In genomic region chr2:128388883-128389470, GRCm38 (mm10) we compare ENCODE assay signal across 12 mouse cellular contexts.
A peak's percentile ranks its signal among the peaks of the same experiment; 100 is the strongest.
DNase-seq lines count a peak whose midpoint lies in the region; ATAC-seq and TF ChIP-seq lines count a peak whose summit lies in the region.
"Had no signal": no experiment of that assay in that cellular context is flagged by ENCODE, and none has a peak within 500 bp of the region (broad histone marks: within the 10 kb centered on the region; RNA-seq: fewer than 3 reads in every experiment).

No protein-coding gene starts in this region.

- no peaks in the 10 kb centered on the region for H3K9me3 ChIP-seq in heart, embryonic 12.5 days (replicated peaks)
- H3K9me3 ChIP-seq in lung, embryonic 14.5 days (ENCODE audit: low read depth, low read length), result no peaks in the 10 kb centered on the region
- no peaks in the 10 kb centered on the region for H3K9me3 ChIP-seq in intestine, postnatal 0 days (ENCODE audit: control insufficient read depth)
- H3K9me3 ChIP-seq: heart, embryonic 15.5 days had no signal

- H3K9ac ChIP-seq in heart, embryonic 12.5 days, result no peak overlapping the region
- no peak overlapping the region for H3K9ac ChIP-seq in lung, embryonic 14.5 days
- H3K9ac ChIP-seq in intestine, postnatal 0 days (ENCODE audit: low read depth, low read length), result no peak overlapping the region
- H3K9ac ChIP-seq: heart, embryonic 15.5 days had no signal

- WGBS in heart, embryonic 12.5 days, result 33% methylated on average over 7 of the region's 7 CpGs
- 15% methylated on average over 7 of the region's 7 CpGs for WGBS in lung, embryonic 14.5 days
- 42% methylated on average over 7 of the region's 7 CpGs for WGBS in intestine, postnatal 0 days

- ATAC-seq in heart, embryonic 12.5 days (ENCODE audit: insufficient number of reproducible peaks, low FRiP score), result no peak
- peak; percentile 53; the same call in 1 of the 2 replicates for ATAC-seq in lung, embryonic 14.5 days (ENCODE audit: insufficient read depth)
- ATAC-seq in intestine, postnatal 0 days, result no peak
- ATAC-seq: hindbrain, embryonic 16.5 days had no signal

- H3K36me3 ChIP-seq in heart, embryonic 12.5 days, result no peaks in the 10 kb centered on the region
- no peaks in the 10 kb centered on the region for H3K36me3 ChIP-seq in lung, embryonic 14.5 days (ENCODE audit: insufficient read depth)
- no peaks in the 10 kb centered on the region for H3K36me3 ChIP-seq in intestine, postnatal 0 days (ENCODE audit: control insufficient read depth, insufficient read depth)
- H3K36me3 ChIP-seq: heart, embryonic 15.5 days had no signal

- DNase-seq in heart, postnatal 4 days, result peak; percentile 53
- peak; percentile 89 for DNase-seq in lung, embryonic 14.5 days
- DNase-seq in lung, postnatal 36 days, result no peak
- DNase-seq in 3T3-L1 (ENCODE audit: low read depth, low spot score) (peak; percentile 61), adipocyte (ENCODE audit: low spot score) (peak; percentile 40)
- no peak for DNase-seq in layer of hippocampus, adult 9-11 months
- DNase-seq: cerebellum, adult 18-20 months; embryo, embryonic 11 days had no signal

- no peak overlapping the region for H3K4me2 ChIP-seq in heart, embryonic 12.5 days
- H3K4me2 ChIP-seq in lung, embryonic 14.5 days, result peak overlapping the region; percentile 25; the same call in 1 of the 2 replicates
- H3K4me2 ChIP-seq in intestine, postnatal 0 days (replicated peaks; ENCODE audit: low read depth), result no peak overlapping the region
- H3K4me2 ChIP-seq: heart, embryonic 15.5 days had no signal

- H3K27ac ChIP-seq in heart, embryonic 12.5 days (ENCODE audit: poor library complexity, severe bottlenecking), result no peak overlapping the region
- H3K27ac ChIP-seq in lung, embryonic 14.5 days (ENCODE audit: low read depth), result peak overlapping the region; percentile 75; the same call in 1 of the 2 replicates
- H3K27ac ChIP-seq in intestine, postnatal 0 days (ENCODE audit: low read depth, low read length), result no peak overlapping the region
- H3K27ac ChIP-seq: heart, embryonic 15.5 days had no signal

- H3K27me3 ChIP-seq in heart, embryonic 12.5 days (replicated peaks), result no peaks in the 10 kb centered on the region
- no peaks in the 10 kb centered on the region for H3K27me3 ChIP-seq in lung, embryonic 14.5 days (ENCODE audit: insufficient read depth, low read length)
- no peaks in the 10 kb centered on the region for H3K27me3 ChIP-seq in intestine, postnatal 0 days (replicated peaks; ENCODE audit: control insufficient read depth, insufficient read depth, low read length)
- H3K27me3 ChIP-seq: heart, embryonic 15.5 days had no signal

- no peak for TF ChIP-seq CTCF in lung, embryonic 14.5 days (IDR thresholded peaks at IDR 0.05; ENCODE audit: low read depth)
- no peak for TF ChIP-seq CTCF in intestine, postnatal 0 days (IDR thresholded peaks at IDR 0.05; ENCODE audit: low read depth)

- H3K4me3 ChIP-seq in heart, embryonic 12.5 days, result no peak overlapping the region
- no peak overlapping the region for H3K4me3 ChIP-seq in lung, embryonic 14.5 days (ENCODE audit: low read depth, low read length)
- H3K4me3 ChIP-seq in intestine, postnatal 0 days (ENCODE audit: low read depth, low read length), result no peak overlapping the region
- H3K4me3 ChIP-seq: heart, embryonic 15.5 days had no signal

- H3K4me1 ChIP-seq in heart, embryonic 12.5 days (replicated peaks), result peaks cover 56% of the 10 kb centered on the region
- peaks cover 15% of the 10 kb centered on the region for H3K4me1 ChIP-seq in lung, embryonic 14.5 days (ENCODE audit: insufficient read depth)
- no peaks in the 10 kb centered on the region for H3K4me1 ChIP-seq in intestine, postnatal 0 days (replicated peaks; ENCODE audit: control insufficient read depth, insufficient read depth, low read length)

Comparison
In these comparisons a context has a peak if more than half of its experiments do, and no peak if none do; other contexts are left out.
1. DNase-seq: peak in heart, postnatal 4 days (single experiment), lung, embryonic 14.5 days (single experiment), 3T3-L1 (single experiment) and adipocyte (single experiment); none in lung, postnatal 36 days (single experiment) and layer of hippocampus, adult 9-11 months (single experiment).